Mouse (Mus musculus) left cerebral cortex, adult 8-10 months (tissue): Measurements from ENCODE around the gene Fbxl17. TPM values are rescaled to one million over a fixed set of nuclear protein-coding genes. Genes with fewer than 3 reads are reported as not detected.

Experiments
- DNase-seq, 2 experiments: peaks; one replicate each; pipeline ENCODE4 v3.0.0; 2022; ENCODE audit warnings: low spot score in 2 of 2
- microRNA-seq, 2 experiments: library from miRNA; unstranded; fragments of <30 nt; microRNA quantifications; one replicate each; pipeline ENCODE4 v1.2.0; 2022
- total RNA-seq, 4 experiments: library from RNA; stranded (reverse); gene quantifications; 2 replicates each; pipeline ENCODE4 v1.2.4; 2022

Gene Fbxl17
- total RNA-seq, 4 experiments from 2014 or later, result 55.6 to 64.1 (median 60.9) TPM

DNA sequence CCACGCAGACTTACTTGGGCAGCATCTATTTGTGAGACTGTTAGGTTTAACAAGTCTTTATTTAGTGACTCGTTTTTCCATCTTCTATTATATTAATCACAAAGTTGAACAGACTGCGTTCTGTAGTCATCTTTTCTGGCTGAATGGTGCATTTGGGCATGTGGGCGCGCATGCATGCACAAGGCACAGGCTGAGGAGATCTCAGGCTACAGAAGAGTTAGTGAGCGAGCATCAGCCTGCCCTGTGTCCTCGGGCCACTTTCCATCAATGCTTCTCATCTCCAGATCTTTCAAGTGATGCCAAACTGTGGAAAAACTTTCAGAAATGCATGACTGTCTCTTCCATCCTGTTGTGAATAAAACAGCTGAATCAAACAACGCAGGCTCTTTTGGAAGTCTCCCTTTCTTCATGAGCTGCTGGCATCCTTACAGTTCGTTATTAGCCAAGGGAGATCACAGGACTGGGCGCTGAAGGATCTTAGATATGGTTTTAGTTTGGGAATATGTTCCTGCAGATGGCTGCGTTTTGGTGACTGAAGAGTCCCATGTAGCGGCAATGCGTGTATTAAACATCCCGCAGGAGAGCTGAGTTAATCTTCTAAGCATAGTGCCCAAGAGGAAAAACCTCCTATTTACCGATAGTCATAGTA, 442.0 kb downstream of the Fbxl17 start:
- DNase-seq, result no peak

DNA sequence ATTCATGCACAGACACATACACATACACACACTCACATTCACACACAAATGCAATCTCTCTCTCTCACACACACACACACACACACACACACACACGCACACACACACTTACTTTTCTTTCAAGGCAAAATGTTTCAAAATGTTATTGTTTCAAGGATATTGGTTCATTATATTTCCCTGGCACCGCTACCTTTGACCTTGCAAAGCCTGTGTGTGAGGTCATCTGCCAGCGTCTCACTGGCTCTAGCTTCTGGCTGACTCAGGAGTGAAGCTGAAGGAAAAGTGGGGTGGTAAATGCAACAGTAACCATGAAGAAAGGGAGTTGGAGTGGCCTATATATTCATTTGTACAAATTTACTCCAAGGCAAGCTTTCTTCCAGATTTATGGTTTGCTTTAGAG, 442.8 kb downstream of the Fbxl17 start:
- no peak for DNase-seq

DNA sequence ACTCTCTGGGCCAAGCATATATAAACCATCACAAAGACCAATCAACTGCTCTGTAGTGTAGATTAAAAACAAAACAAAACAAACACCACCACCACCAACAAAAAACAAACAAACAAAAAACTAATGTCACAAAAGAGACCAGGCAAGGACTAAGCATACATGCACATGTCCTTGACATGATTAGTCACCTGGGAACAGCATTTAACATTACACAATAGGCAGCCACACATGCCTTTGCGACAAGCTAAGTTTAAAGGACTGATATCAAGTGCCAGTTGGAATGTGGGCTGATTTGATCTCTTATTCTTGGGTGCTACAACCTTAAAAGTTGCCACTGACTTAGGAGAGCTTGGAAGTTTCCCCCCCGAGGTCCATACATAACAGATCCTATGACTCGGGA, 446.5 kb downstream of the Fbxl17 start:
- DNase-seq, result no peak

DNA sequence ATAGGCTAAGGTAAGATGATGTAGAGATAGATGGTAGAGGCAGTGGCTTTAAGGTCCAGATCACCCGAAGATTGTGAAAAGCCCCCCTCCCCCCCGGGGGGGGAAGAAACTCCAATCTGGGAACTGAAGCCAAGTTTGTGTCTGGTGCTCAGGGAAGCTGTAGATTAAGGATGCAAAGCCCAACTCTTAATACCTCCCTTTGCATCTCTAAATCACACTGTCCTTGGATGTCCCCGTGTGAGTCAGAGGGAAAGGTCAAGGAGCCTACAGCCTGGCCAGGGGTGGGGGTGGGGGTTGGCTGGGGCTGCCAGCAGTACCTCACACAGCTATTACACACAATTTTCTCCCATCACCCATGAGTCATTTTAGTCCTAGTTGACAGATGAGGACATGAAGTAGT, 453.4 kb downstream of the Fbxl17 start:
- DNase-seq, result no peak

DNA sequence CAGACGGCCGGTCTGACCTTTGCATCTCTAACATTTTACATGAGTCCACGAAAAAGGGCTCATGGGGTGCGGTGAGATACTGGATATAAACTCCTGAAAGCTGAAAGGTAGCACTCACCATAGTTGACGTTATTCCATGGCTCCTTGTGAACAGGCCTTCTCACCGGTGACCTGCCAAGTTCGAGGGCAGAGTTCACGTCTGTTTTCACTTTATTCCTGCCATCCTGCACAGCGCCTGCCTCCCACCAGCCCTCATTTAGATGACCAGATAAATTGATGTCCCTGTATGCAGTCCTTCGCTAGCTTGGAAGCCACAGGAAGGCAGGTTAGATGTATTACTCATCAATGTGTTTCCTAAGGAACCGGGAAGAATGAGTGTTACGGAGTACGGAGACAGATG, 454.5 kb downstream of the Fbxl17 start:
- DNase-seq, result no peak

DNA sequence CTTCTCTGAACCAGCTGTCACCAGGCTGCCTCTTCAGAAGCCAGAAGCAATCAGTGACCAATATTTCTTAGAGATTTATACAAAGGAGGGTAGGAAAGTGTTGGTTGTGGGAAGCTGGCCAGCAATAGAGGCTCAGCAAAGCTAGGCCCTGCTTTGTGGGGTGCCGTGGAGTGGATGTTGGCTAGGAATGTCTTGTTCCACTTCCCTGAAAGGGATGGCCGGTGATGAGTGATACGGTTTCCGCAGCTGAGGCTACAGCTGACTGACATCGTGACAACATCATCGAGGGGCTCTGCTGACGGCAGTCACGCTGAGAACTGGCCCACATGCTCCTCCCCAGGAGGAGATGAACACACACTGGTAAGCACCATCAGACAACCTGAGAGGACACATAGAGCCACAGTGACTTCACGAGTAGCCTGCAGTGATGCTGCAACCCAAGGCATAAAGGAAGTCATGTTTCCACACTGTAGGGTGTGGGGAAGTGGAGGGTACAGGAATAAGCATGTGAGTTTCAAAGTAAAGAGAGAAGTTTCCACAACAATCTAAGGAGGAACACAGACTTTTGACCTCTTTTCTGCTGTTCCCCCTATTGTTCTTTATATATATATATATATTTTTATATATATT, 456.7 kb downstream of the Fbxl17 start:
- no peak for DNase-seq

DNA sequence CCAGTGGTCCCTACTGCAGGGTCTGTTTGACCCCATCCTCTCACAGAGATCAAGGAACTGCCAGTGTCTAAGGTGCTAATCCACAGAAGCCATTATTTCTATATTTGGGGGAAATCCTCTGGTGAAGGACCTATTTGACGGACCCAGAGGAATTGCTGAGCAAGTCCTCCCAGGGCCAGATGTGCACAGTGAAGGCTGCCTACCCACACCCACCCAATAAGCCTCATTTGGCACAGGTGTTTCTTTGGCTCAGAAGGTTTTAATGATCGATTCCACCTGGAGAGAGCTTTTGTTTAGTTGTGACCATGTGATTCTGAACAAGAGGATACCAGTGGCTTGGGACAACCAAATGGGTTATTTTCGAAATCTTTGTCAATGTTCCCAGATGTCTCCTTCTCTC, 462.3 kb downstream of the Fbxl17 start:
- no peak for DNase-seq

DNA sequence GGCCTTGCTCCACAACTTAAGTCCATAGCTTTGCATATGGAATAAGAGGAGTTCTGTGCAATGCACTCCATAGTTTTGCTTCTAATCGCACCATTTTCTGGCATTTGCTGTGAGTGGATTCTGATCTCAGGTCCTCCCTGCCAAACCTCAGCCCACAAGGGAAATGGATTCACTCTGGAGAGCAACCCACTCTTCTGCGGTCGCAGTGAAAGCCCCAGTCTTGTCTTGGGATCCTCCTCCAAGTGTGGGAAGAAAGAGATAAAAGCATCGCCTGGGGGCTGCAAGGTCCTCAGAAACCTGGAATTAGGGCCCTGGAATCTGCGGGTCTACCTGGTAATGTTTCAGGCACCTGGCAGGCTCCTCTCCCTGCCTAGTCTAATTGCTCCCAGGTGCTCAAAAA, 466.7 kb downstream of the Fbxl17 start:
- DNase-seq, result no peak

DNA sequence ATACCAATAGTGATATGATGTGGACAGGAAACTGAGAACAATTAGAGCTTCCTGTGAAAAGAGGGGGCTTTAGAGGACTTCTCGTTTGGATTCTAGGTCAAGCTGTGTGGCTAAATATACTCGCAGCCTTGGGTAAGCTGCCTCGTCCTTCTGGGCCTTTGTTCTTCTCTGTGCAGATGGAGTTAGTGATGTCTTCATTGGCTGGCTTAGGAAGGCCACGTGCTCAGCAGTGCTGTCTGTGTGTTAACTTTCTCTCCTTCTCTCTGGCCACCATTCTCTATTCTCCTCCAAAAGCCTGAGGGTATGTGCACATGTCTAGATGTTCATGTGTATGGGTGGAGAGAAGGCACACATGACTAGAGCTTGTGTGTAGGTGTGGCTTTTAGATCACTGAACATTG, 470.7 kb downstream of the Fbxl17 start:
- DNase-seq, result no peak

DNA sequence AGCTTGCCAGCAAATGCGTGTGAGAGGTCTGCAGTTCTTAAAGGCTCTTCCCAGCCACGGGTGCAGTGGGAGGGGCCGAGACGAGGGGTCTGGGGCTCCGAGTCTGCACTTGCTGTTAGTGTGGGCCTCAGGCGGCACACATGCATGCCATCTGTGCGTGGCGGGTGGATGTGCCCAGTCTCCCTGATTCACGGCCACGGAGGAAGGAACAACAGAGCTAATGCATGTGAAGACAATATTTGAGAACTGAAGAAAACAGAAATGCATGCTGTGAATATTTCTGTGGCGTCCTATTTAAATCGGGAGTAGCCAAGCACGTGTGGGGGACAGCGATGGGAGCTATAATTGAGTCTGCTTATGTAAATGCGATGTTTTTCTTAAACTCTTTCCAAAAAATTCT, 474.6 kb downstream of the Fbxl17 start:
- peak; percentile 28 to 54 for DNase-seq

DNA sequence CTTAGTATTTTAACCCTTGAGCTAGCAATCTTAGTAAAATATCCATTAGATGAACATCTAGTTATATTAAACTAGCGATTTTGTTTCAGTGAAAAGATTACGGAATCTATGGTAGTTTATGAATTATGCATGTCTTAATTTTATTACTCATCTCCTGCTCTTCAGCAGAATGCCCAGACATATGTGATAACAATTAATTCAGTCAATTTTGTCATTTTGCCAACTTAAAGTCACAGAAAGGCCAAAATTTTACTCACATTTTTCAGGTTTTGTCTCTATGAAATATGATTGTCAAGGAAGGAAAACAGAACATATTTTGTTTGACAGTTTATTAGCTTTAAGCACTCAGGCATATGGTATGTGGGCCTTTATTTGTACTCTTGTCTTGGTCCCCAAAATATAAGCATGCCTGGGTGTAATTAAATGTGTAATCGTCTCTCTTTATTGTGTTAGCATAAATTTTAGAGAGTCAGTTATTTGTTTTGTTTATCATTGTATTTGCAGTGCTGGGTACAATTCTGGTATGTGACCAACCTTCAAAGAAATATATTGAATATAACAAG, 482.1 kb downstream of the Fbxl17 start:
- no peak for DNase-seq

DNA sequence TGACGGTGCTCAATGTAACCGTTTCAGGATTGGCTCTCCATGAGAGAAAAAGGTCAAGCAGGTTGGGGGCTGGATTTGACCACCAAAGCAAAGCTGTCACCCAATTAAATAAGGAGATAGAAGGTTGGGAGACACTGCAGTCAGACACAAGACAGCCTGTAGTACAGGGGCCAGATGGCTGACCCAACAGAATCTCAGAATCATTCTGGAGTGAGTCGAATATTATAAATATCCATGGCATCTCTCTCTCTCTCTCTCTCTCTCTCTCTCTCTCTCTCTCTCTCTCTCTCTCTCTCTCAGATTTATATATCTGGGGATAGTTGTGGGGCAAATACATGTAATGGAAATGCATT, 487.3 kb downstream of the Fbxl17 start:
- no peak for DNase-seq

DNA sequence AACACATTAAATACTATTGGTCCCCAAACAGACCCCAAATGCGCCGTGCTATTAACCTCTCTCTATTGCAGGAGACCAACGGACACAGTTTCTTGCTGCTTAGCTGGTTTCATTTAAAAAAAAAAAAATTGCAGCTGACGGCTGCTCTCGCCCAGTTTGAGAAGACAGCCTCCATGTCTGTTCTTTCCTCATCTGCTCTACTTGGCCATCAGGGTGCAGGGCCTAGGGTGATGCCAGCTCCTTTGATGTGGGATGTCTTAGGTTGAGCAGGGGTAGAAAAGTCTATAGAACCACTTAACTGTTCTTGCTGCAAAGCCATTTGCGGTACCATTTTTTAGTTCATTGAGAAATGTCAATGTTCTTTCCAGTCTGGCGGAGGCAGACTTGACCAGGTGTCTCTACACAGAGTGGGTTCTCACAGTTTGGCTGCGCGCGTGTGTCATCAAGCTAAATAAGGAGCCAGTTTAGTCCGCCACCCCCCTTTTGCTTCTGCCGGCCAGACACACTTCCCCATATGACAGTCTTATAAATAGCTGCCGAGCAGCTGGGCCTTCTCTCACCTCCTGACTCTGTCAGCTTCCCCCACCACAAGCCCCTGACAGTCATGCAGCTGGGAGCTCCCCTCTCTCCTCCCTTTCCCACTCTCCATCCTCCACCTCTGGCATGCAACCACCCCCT, 487.8 kb downstream of the Fbxl17 start:
- peak; percentile 24 to 94 for DNase-seq

DNA sequence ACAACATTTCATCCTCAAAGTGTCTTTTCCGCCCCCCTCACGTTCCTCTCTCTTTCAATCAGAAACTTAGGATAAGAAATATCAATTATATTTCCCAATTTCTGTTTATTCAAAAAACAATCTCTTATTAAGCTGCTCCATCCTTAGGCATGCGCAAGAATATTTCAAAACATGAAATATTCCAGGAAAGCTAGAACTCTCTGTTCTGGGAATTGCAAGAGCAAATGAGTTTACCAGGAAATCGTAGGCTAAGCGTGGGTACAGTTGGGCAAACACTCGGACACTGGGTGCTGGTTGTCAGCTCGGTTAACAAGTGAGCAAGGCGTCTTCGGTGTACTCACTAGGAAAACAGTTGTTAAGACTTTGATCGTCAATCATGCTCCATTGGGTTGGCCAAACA, 489.0 kb downstream of the Fbxl17 start:
- DNase-seq, result no peak

DNA sequence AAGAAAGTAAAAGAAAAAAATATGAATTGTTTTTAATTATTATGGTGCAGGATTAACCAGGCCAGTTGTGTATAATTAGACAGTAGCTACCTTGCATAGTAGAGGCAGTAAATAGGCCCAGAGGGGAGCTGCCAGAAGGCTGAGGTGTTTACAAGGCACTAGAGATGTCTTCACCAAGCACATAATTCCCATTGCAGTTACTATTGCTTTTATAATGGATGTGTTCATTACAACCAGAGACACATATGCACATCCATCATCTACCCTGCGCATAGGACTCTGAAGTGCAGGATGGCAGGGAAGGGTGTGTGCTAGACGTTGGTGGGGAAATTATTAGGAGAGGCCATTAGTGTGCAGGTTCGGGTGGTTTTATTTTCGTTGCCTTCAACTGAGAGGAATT, 491.0 kb downstream of the Fbxl17 start:
- no peak for DNase-seq

DNA sequence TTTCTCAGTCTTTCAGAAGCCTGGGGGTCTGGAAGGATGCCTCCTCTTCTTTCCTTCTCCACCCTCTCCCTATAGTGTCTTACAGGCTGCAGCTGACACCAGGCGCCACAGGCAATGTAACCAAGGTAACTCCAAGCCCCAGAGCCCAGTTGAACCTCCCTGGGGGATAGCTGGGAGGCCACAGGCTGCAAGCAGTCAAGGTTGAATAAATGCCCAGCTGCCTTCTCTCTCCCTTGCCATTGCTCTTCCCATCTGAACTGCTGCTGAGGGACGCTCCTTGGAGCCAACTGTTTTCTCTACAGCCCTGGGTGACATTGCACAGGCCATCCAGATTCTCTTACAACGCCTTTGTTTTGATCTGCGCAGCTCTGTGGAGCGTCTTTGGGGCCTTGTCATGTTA, 491.5 kb downstream of the Fbxl17 start:
- DNase-seq, result no peak

DNA sequence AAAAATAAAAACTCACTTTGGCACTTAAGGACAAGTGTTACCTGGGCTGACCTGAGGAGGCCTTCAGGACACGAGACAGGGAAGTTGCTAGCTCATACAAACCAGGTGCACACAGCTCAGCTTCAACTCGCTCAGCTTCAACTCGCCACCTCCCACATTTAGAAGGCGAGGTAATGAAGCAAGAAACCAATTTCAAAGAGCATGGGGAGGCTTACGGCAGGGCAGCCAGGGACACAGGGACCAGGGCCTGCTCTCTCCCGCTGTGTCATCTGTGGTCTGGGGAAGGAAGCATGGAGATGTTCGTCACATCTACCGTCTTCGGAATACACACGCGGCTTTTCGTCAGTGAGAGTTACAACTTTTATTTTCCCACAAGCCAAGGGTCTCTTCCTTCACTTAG, 491.9 kb downstream of the Fbxl17 start:
- DNase-seq, result no peak

Small RNA genes within 50 kb of the gene (microRNA-seq; reads per million reads assigned to microRNA genes)
- gene Gm24813, result 0 reads per million in 2 experiments
